Mouse (Mus musculus) embryonic fibroblast, embryonic 13.5 days (primary cell): ENCODE measurements around the gene Tmpo. TPM values are rescaled to one million over a fixed set of nuclear protein-coding genes. Genes with fewer than 3 reads are reported as not detected.

Experiments used
- H3K27ac ChIP-seq: 2 replicates; pipeline ENCODE4 v1.5.1; 2012; ENCODE audit warnings: low read length, control low read depth, inconsistent platforms; ENCODE audit not compliant: insufficient read depth
- H3K4me1 ChIP-seq: 2 replicates; pipeline ENCODE4 v1.6.1; 2011; ENCODE audit warnings: low read length; ENCODE audit not compliant: control insufficient read depth, insufficient read depth
- H3K4me3 ChIP-seq: 2 replicates; pipeline ENCODE4 v1.5.1; 2011; ENCODE audit warnings: mild to moderate bottlenecking, control low read depth, low read length; ENCODE audit not compliant: insufficient read depth
- CTCF ChIP-seq: IDR thresholded peaks from 2 replicates; pipeline ENCODE4 v1.5.1; 2011; ENCODE audit warnings: mild to moderate bottlenecking, control low read depth, low read length, moderate library complexity, borderline replicate concordance; ENCODE audit not compliant: insufficient read depth
- POLR2A ChIP-seq: IDR thresholded peaks from 2 replicates; pipeline ENCODE4 v1.6.1; 2011; ENCODE audit warnings: low read depth, mild to moderate bottlenecking, control low read depth, low read length, moderate library complexity
- polyA plus RNA-seq: library from polyadenylated mRNA; stranded (reverse); fragments of >200 nt; gene quantifications from 2 replicates; pipeline ENCODE4 v1.2.4, GENCODE M21; 2011; ENCODE audit warnings: low read depth; ENCODE audit not compliant: missing spikeins, insufficient read length

The Tmpo gene
- polyA plus RNA-seq, 1 experiment = 164 TPM

DNA sequence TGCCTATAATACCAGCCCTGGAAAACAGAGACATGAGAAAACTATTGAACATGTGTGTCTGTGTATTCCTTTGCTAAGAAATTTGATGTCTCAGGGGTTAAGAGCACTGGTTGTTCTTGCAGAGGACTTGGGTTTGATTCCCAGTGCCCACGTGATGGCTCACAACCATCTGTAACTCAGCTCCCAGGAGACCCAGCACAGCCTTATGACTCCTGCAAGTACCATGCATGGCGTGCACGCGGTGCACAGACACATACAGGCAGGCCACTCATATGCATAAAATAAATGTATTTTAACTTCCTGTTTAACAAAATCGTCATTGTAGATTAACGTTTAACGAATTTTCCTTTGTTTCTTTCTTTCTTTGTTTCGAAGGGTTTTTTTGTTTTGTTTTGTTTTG lies 83.1 kb downstream of the Tmpo start:
- H3K27ac ChIP-seq = no peak overlapping the region
- TF ChIP-seq POLR2A (no peak), CTCF (no peak)
- H3K4me1 ChIP-seq = peaks cover 7% of the 10 kb centered on the region; the same call in 1 of the 2 replicates
- no peak overlapping the region for H3K4me3 ChIP-seq

Other genes with a start within 250 kb of the Tmpo start
- gene Apaf1, start 98.5 kb downstream of the Tmpo start, polyA plus RNA-seq = 48.9 and 53.9 TPM in 2 replicates
- 141 and 146 TPM in 2 replicates for gene Ikbip, start 98.4 kb downstream of the Tmpo start, polyA plus RNA-seq
- 590 and 652 TPM in 2 replicates for gene Slc25a3, start 57.3 kb downstream of the Tmpo start, polyA plus RNA-seq